Mouse (Mus musculus) kidney, postnatal 0 days (tissue): ENCODE results near the gene Slc16a8. TPM values are rescaled to one million over a fixed set of nuclear protein-coding genes. Genes with fewer than 3 reads are reported as not detected.
A peak's percentile ranks its signal among the peaks of the same experiment; 100 is the strongest.

ENCODE experiments used
- ATAC-seq: fragments of 200-750 bp; cut with Nextera tagmentation; replicated peaks from 2 replicates; pipeline ENCODE4 v1.8.0; 2017; ENCODE audit warnings: low read depth, moderate number of reproducible peaks, moderate TSS enrichment, moderate library complexity; ENCODE audit not compliant: low FRiP score
- DNase-seq: peaks from one replicate; pipeline ENCODE4 v3.0.0-alpha.2; 2016; ENCODE audit warnings: low spot score
- H3K27ac ChIP-seq: fragments of 300-500 bp; sonication (generic); 2 replicates; pipeline ENCODE4 v1.5.1; 2014; ENCODE audit warnings: mild to moderate bottlenecking
- H3K27me3 ChIP-seq: fragments of 300-500 bp; sonication (generic); 2 replicates; pipeline ENCODE4 v1.6.1; 2014; ENCODE audit warnings: low read length, mixed read lengths; ENCODE audit not compliant: insufficient read depth
- H3K36me3 ChIP-seq: fragments of 300-500 bp; sonication (generic); 2 replicates; pipeline ENCODE4 v1.6.1; 2014; ENCODE audit warnings: low read length, mixed read lengths; ENCODE audit not compliant: insufficient read depth
- H3K4me1 ChIP-seq: fragments of 300-500 bp; sonication (generic); replicated peaks from 2 replicates; pipeline ENCODE4 v1.6.1; 2014; ENCODE audit warnings: antibody characterized with exemption, low read length, mixed read lengths; ENCODE audit not compliant: insufficient read depth
- H3K4me2 ChIP-seq: fragments of 300-500 bp; sonication (generic); 2 replicates; pipeline ENCODE4 v1.6.1; 2014; ENCODE audit warnings: mild to moderate bottlenecking, low read length, moderate library complexity, mixed read lengths
- H3K4me3 ChIP-seq: fragments of 300-500 bp; sonication (generic); replicated peaks from 2 replicates; pipeline ENCODE4 v1.5.1; 2014; ENCODE audit warnings: low read depth, low read length
- H3K9ac ChIP-seq: fragments of 300-500 bp; sonication (generic); 2 replicates; pipeline ENCODE4 v1.6.1; 2014; ENCODE audit warnings: low read depth, low read length
- H3K9me3 ChIP-seq: fragments of 300-500 bp; sonication (generic); replicated peaks from 2 replicates; pipeline ENCODE4 v1.6.1; 2016; ENCODE audit warnings: low read length, inconsistent platforms, mixed read lengths
- CTCF ChIP-seq: IDR thresholded peaks from 2 replicates; pipeline ENCODE4 v1.5.1; 2016; ENCODE audit warnings: antibody characterized with exemption, low read depth, mild to moderate bottlenecking, moderate library complexity
- WGBS: fragments of 180-500 bp; shearing (Covaris S2); extraction: QIAGEN DNeasy Blood & Tissue Kit; methylation state at CpG from one replicate; pipeline ENCODE4 v1.1.7; 2014; 5-methylcytosine and 5-hydroxymethylcytosine counted together
- polyA plus RNA-seq: library from polyadenylated mRNA; unstranded; fragments of >200 nt; fragmentation: Nextera tagmentation; extraction: Ambion mirVana; gene quantifications from 2 replicates; pipeline ENCODE4 v1.2.1, GENCODE M21; 2015

Slc16a8 gene
- polyA plus RNA-seq, 1 experiment from 2014 or later = not detected

GRCm38 (mm10) chr15:79261757-79262156 lies 7.2 kb upstream of the Slc16a8 start:
- Histone ChIP-seq H3K4me2 (peak overlapping the region; percentile 98), H3K27me3 (no peaks in the 10 kb centered on the region)
- TF ChIP-seq CTCF = peak; percentile 18; the same call in 1 of the 2 replicates

GRCm38 (mm10) chr15:79261095-79261725 lies 6.6 kb upstream of the Slc16a8 start:
- no peak for TF ChIP-seq CTCF
- DNase-seq (peak; percentile 52), ATAC-seq (peak; percentile 15; the same call in 1 of the 2 replicates)
- WGBS = 1% methylated on average over 58 of the region's 62 CpGs
- Histone ChIP-seq H3K27ac (no peak overlapping the region), H3K9ac (peak overlapping the region; percentile 64), H3K4me1 (no peaks in the 10 kb centered on the region; the same call in 1 of the 2 replicates), H3K36me3 (no peaks in the 10 kb centered on the region), H3K27me3 (no peaks in the 10 kb centered on the region), H3K4me3 (peak overlapping the region; percentile 45), H3K9me3 (no peaks in the 10 kb centered on the region), H3K4me2 (peak overlapping the region; percentile 98)

More at GRCm38 (mm10) chr15:79261757-79262156, 7.2 kb upstream of the Slc16a8 start:
- H3K4me1 ChIP-seq = no peaks in the 10 kb centered on the region; the same call in 1 of the 2 replicates
- ATAC-seq (no peak), DNase-seq (no peak)
- no peaks in the 10 kb centered on the region for H3K36me3 ChIP-seq
- peak overlapping the region; percentile 64 for H3K9ac ChIP-seq
- no peaks in the 10 kb centered on the region for H3K9me3 ChIP-seq
- peak overlapping the region; percentile 45 for H3K4me3 ChIP-seq
- 0% methylated on average over 18 of the region's 28 CpGs for WGBS
- no peak overlapping the region for H3K27ac ChIP-seq

GRCm38 (mm10) chr15:79258521-79258920 lies 4.0 kb upstream of the Slc16a8 start:
- H3K9me3 ChIP-seq = no peaks in the 10 kb centered on the region
- H3K36me3 ChIP-seq = no peaks in the 10 kb centered on the region
- no peak overlapping the region for H3K4me2 ChIP-seq
- H3K4me1 ChIP-seq = no peaks in the 10 kb centered on the region; the same call in 1 of the 2 replicates
- H3K9ac ChIP-seq = no peak overlapping the region
- ATAC-seq (0 out of 2 replicates have a peak, but pooled peaks have one; percentile 12), DNase-seq (no peak)
- no peak overlapping the region for H3K4me3 ChIP-seq
- no peaks in the 10 kb centered on the region for H3K27me3 ChIP-seq
- H3K27ac ChIP-seq = peak overlapping the region; percentile 62; the same call in 1 of the 2 replicates
- TF ChIP-seq CTCF = no peak
- WGBS = 33% methylated on average over 17 of the region's 17 CpGs

- H3K4me1 ChIP-seq = peaks cover 11% of the 10 kb centered on the region
- H3K27ac ChIP-seq = no peak overlapping the region
- peak overlapping the region; percentile 64 for H3K4me2 ChIP-seq
- peak overlapping the region; percentile 59; the same call in 1 of the 2 replicates for H3K9ac ChIP-seq
- WGBS = 35% methylated on average over 24 of the region's 24 CpGs
- no peak for TF ChIP-seq CTCF
- no peaks in the 10 kb centered on the region for H3K9me3 ChIP-seq
- DNase-seq (no peak), ATAC-seq (peak; percentile 30; the same call in 1 of the 2 replicates)
- H3K27me3 ChIP-seq = 0 out of 2 replicates have a peak, but pooled peaks cover 9% of the 10 kb centered on the region
- H3K36me3 ChIP-seq = peaks cover 13% of the 10 kb centered on the region; the same call in 1 of the 2 replicates
- peak overlapping the region; percentile 33 for H3K4me3 ChIP-seq
Observed at GRCm38 (mm10) chr15:79252580-79252979, 2.0 kb downstream of the Slc16a8 start.

GRCm38 (mm10) chr15:79251781-79252491 lies 2.6 kb downstream of the Slc16a8 start:
- no peak for DNase-seq
- whole genome bisulfite sequencing = 2% methylated on average over 61 of the region's 61 CpGs
- TF ChIP-seq CTCF = peak; percentile 49

GRCm38 (mm10) chr15:79251168-79251567 lies 3.4 kb downstream of the Slc16a8 start:
- H3K9ac ChIP-seq = no peak overlapping the region
- DNase-seq (no peak), ATAC-seq (no peak)
- H3K27ac ChIP-seq = no peak overlapping the region
- peaks cover 11% of the 10 kb centered on the region for H3K4me1 ChIP-seq
- WGBS = 53% methylated on average over 7 of the region's 7 CpGs
- no peak overlapping the region for H3K4me2 ChIP-seq
- H3K27me3 ChIP-seq = 0 out of 2 replicates have a peak, but pooled peaks cover 9% of the 10 kb centered on the region
- no peak overlapping the region for H3K4me3 ChIP-seq
- TF ChIP-seq CTCF = no peak
- H3K36me3 ChIP-seq = peaks cover 23% of the 10 kb centered on the region
- no peaks in the 10 kb centered on the region for H3K9me3 ChIP-seq

More at GRCm38 (mm10) chr15:79251781-79252491, 2.6 kb downstream of the Slc16a8 start:
- H3K4me2 ChIP-seq = peak overlapping the region; percentile 64
- ATAC-seq = 0 out of 2 replicates have a peak, but pooled peaks have one; percentile 45
- H3K27me3 ChIP-seq = 0 out of 2 replicates have a peak, but pooled peaks cover 9% of the 10 kb centered on the region
- H3K9me3 ChIP-seq = no peaks in the 10 kb centered on the region
- H3K27ac ChIP-seq = no peak overlapping the region
- peaks cover 16% of the 10 kb centered on the region; the same call in 1 of the 2 replicates for H3K36me3 ChIP-seq
- H3K4me1 ChIP-seq = peaks cover 11% of the 10 kb centered on the region
- peak overlapping the region; percentile 33 for H3K4me3 ChIP-seq
- peak overlapping the region; percentile 59; the same call in 1 of the 2 replicates for H3K9ac ChIP-seq
